Mouse (Mus musculus) MEL-GATA-1-ER (cell line): Measurements from ENCODE around the gene Ptpa.

Source experiments
- DNase-seq: peaks from one replicate; pipeline ENCODE4 v3.0.0-alpha.2; 2012; ENCODE audit warnings: low read depth; ENCODE audit errors: extremely low read depth

The Ptpa gene

DNA sequence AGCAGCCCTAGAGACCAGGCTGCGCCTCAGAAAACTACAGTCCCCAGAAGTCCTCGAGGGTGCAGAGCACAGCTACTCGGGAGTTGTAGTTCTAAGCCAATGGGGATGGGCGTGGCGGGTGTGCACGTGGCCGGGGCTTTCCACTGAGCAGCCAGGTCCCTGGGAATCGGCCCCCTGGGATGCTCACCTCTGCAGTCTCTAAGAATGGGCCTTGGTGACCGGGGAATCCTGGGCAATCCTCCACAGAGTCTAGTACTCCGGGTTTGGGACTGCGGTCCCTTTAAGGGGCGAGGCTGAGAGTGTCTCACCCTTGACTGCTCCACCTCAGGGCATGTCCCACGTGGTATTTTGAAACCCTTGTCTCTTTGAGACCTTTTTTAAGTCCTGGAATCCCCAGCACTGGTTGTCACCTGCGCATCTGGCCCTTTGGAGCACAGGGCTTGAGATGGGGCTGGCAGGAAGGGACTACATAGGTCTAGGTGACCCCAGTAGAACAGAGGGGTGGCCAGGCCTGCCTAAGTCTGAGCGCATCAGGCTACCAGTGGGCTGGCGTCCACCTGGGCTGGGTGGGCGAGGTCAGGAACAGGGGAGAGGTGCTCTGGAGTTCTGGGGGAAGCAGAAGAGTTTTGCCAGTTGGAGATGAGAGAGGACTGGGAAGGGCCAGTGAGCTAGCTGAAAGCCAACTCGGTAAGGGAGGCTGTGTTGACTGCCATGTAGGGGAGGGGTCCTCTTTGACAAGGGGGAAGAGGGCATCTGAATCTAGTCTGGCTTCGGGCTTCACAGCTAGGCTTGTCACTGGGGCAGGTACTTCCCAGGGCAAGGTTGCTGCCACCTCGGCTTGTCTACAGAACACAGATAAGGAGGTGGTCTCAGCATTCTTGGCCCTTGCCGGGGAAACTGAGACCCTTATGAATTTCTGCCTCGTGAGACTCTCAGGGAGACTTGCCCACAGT, 80.3 kb downstream of the Ptpa start:
- DNase-seq = peak; percentile 8
